Mouse (Mus musculus): ENCODE measurements around the gene Stag2. TPM values are rescaled to one million over a fixed set of nuclear protein-coding genes. Genes with fewer than 3 reads are reported as not detected.

The Stag2 gene
- polyA plus RNA-seq, 1 experiment from 2014 or later, result 31.1 TPM

DNA sequence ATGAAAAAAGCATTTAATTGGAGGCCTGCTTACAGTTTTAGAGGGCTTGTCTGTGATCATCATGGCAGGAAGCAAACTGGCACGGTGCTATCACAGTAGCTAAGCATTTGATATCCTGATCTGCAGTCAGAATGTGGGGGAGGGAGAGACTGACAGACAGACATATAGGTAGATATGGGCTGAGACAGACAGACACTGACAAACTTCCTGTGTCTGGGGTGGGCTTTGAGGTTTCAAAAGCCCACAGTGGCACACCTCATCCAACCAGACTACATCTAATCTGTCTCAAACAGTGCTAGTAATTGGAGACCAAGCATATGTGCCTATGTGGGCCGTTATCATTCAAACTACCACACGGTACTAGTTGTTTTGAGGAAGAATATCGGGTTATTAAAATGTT, 53.4 kb downstream of the Stag2 start:
- H3K9me3 ChIP-seq (replicated peaks; ENCODE audit: low read length), result no peaks in the 10 kb centered on the region
- no peak overlapping the region for H3K4me3 ChIP-seq (replicated peaks; ENCODE audit: low read depth, low read length)
- H3K36me3 ChIP-seq (ENCODE audit: insufficient read depth, low read length), result no peaks in the 10 kb centered on the region
- WGBS, result 90% methylated on average over 4 of the region's 4 CpGs
- no peak overlapping the region for H3K4me2 ChIP-seq (ENCODE audit: low read length)
- H3K27ac ChIP-seq, result no peak overlapping the region
- H3K27me3 ChIP-seq (ENCODE audit: insufficient read depth, low read length), result no peaks in the 10 kb centered on the region
- DNase-seq (ENCODE audit: low spot score) (no peak), ATAC-seq (replicated peaks; ENCODE audit: low FRiP score, low read depth) (no peak)
- no peak overlapping the region for H3K9ac ChIP-seq (ENCODE audit: low read depth, low read length)
- no peak for TF ChIP-seq CTCF (IDR thresholded peaks at IDR 0.05; ENCODE audit: low read depth)
- H3K4me1 ChIP-seq (replicated peaks; ENCODE audit: insufficient read depth, low read length), result no peaks in the 10 kb centered on the region

DNA sequence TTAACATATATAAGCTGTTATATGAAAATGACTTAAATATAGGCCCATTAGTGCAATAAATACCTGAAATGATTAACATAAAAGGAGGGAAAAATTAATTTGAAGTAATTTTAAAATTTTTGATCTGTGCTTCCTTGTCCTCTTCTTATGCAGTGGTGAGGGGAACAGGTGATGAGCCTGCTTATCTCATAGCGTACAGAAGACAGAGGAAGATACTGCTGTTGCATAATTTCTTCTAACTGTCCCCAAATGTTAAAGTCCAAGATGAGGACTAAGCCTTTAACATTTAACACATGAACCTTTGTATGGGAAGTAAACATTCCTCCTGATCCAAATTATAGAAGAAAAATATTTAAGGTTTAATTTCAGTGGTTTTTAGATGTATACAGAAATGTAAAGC, 66.6 kb downstream of the Stag2 start:
- Histone ChIP-seq H3K27me3 (ENCODE audit: insufficient read depth, low read length) (no peaks in the 10 kb centered on the region), H3K4me3 (replicated peaks; ENCODE audit: low read depth, low read length) (no peak overlapping the region), H3K27ac (no peak overlapping the region), H3K4me2 (ENCODE audit: low read length) (no peak overlapping the region), H3K9me3 (replicated peaks; ENCODE audit: low read length) (no peaks in the 10 kb centered on the region), H3K9ac (ENCODE audit: low read depth, low read length) (no peak overlapping the region), H3K4me1 (replicated peaks; ENCODE audit: insufficient read depth, low read length) (no peaks in the 10 kb centered on the region), H3K36me3 (ENCODE audit: insufficient read depth, low read length) (no peaks in the 10 kb centered on the region)
- DNase-seq (ENCODE audit: low spot score) (no peak), ATAC-seq (replicated peaks; ENCODE audit: low FRiP score, low read depth) (no peak)
- WGBS, result 85% methylated on average over 1 of the region's 1 CpGs
- no peak for TF ChIP-seq CTCF (IDR thresholded peaks at IDR 0.05; ENCODE audit: low read depth)

DNA sequence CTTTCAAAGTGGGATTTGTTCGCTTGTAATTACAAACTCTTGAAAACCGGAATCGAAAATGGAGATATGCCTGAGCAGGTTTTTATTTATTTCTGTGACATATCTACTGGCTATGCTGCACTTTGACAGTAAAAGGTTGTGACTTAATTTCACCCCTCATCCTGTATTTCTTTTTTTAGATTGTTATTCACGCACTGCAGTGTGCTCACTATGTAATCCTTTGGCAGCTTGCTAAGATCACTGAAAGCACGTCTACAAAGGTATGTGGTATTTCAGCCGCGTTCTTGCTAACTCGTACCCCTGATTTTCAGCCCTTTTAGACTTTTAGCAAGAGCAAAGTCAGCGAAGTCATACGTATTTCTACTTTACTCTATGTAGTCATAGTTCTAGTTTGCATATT, 101.2 kb downstream of the Stag2 start:
- DNase-seq (ENCODE audit: low spot score) (no peak), ATAC-seq (replicated peaks; ENCODE audit: low FRiP score, low read depth) (no peak)
- Histone ChIP-seq H3K9ac (ENCODE audit: low read depth, low read length) (no peak overlapping the region), H3K4me3 (replicated peaks; ENCODE audit: low read depth, low read length) (no peak overlapping the region), H3K4me2 (ENCODE audit: low read length) (no peak overlapping the region), H3K27ac (no peak overlapping the region), H3K9me3 (replicated peaks; ENCODE audit: low read length) (no peaks in the 10 kb centered on the region), H3K36me3 (ENCODE audit: insufficient read depth, low read length) (no peaks in the 10 kb centered on the region), H3K4me1 (replicated peaks; ENCODE audit: insufficient read depth, low read length) (no peaks in the 10 kb centered on the region), H3K27me3 (ENCODE audit: insufficient read depth, low read length) (no peaks in the 10 kb centered on the region)
- 88% methylated on average over 10 of the region's 10 CpGs for WGBS
- no peak for TF ChIP-seq CTCF (IDR thresholded peaks at IDR 0.05; ENCODE audit: low read depth)

DNA sequence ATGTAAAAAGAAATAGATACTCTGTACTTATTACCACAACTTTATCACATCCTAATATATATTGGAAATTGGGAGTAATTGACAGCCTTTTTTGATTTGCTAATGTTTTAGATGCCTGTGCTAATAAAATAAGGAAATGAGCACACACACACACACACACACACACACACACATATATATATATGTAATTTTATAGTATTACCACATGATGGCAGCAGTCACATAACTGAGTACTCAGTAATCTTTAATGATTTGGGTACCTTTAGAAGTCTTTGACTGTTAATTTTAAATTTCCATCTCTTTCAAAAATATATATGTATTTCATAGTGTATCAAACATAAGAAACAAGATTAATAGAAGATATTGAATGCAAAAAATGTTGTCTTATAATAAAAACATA, 123.6 kb downstream of the Stag2 start:
- DNase-seq (ENCODE audit: low spot score) (peak; percentile 49), ATAC-seq (replicated peaks; ENCODE audit: low FRiP score, low read depth) (no peak)

DNA sequence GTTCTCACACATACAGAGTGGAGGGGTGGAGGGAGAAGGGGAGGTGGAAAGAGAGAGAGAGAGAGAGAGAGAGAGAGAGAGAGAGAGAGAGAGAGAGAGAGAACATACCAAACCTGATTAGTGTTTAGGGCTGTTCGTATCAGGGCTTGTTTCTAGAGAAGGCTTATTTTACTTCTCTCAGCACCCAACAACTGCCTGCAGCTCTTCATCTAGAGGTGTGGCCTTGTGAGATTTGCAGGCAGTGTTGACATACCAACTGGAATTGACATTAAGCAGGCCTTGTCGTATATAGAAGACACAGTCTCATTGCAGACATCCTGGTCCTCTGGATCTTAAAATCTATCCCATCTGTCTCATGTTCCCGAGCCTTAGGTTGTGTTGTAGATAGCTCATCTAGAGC, 141.1 kb downstream of the Stag2 start:
- H3K36me3 ChIP-seq (ENCODE audit: insufficient read depth, low read length), result no peaks in the 10 kb centered on the region
- H3K9ac ChIP-seq (ENCODE audit: low read depth, low read length), result no peak overlapping the region
- no peak overlapping the region for H3K27ac ChIP-seq
- H3K4me1 ChIP-seq (replicated peaks; ENCODE audit: insufficient read depth, low read length), result no peaks in the 10 kb centered on the region
- TF ChIP-seq CTCF (IDR thresholded peaks at IDR 0.05; ENCODE audit: low read depth), result no peak
- WGBS, result 74% methylated on average over 3 of the region's 3 CpGs
- H3K27me3 ChIP-seq (ENCODE audit: insufficient read depth, low read length), result no peaks in the 10 kb centered on the region
- ATAC-seq (replicated peaks; ENCODE audit: low FRiP score, low read depth) (no peak), DNase-seq (ENCODE audit: low spot score) (no peak)
- H3K9me3 ChIP-seq (replicated peaks; ENCODE audit: low read length), result no peaks in the 10 kb centered on the region
- no peak overlapping the region for H3K4me2 ChIP-seq (ENCODE audit: low read length)
- H3K4me3 ChIP-seq (replicated peaks; ENCODE audit: low read depth, low read length), result no peak overlapping the region

More for the DNA sequence above, 123.6 kb downstream of the Stag2 start:
- no peak overlapping the region for H3K4me3 ChIP-seq (replicated peaks; ENCODE audit: low read depth, low read length)
- H3K9me3 ChIP-seq (replicated peaks; ENCODE audit: low read length), result no peaks in the 10 kb centered on the region
- no peaks in the 10 kb centered on the region for H3K4me1 ChIP-seq (replicated peaks; ENCODE audit: insufficient read depth, low read length)
- H3K27ac ChIP-seq, result no peak overlapping the region
- no peak overlapping the region for H3K9ac ChIP-seq (ENCODE audit: low read depth, low read length)
- H3K4me2 ChIP-seq (ENCODE audit: low read length), result no peak overlapping the region
- H3K27me3 ChIP-seq (ENCODE audit: insufficient read depth, low read length), result no peaks in the 10 kb centered on the region
- no peaks in the 10 kb centered on the region for H3K36me3 ChIP-seq (ENCODE audit: insufficient read depth, low read length)
- peak; percentile 47 for TF ChIP-seq CTCF (IDR thresholded peaks at IDR 0.05; ENCODE audit: low read depth)

DNA sequence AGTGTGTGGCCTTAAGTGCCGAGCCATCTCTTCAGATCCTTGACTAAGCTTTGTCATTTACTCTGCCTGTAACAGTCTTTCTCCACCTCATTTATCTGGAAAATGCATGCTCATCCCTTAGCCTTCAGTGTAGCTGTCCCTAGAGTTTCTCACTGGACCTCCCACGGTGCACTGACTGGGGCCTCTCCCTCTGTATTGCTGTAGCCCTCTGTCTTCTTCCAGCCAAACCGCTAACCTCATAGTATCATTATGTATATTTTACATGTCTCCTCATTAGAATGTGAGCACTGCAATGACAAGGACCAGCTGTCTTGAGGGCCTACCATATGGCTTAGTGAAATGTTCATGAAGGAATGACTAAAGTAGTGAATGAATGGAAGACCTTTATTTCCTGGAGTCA, 166.1 kb downstream of the Stag2 start:
- H3K9ac ChIP-seq (ENCODE audit: low read depth, low read length), result no peak overlapping the region
- H3K4me1 ChIP-seq (replicated peaks; ENCODE audit: insufficient read depth, low read length), result no peaks in the 10 kb centered on the region
- H3K4me3 ChIP-seq (replicated peaks; ENCODE audit: low read depth, low read length), result no peak overlapping the region
- ATAC-seq (replicated peaks; ENCODE audit: low FRiP score, low read depth) (no peak; the same call in 1 of the 2 replicates), DNase-seq (ENCODE audit: low spot score) (peak; percentile 34)
- H3K27ac ChIP-seq, result no peak overlapping the region
- 67% methylated on average over 3 of the region's 3 CpGs for WGBS
- no peak overlapping the region for H3K4me2 ChIP-seq (ENCODE audit: low read length)
- H3K36me3 ChIP-seq (ENCODE audit: insufficient read depth, low read length), result no peaks in the 10 kb centered on the region
- no peaks in the 10 kb centered on the region for H3K9me3 ChIP-seq (replicated peaks; ENCODE audit: low read length)
- no peak for TF ChIP-seq CTCF (IDR thresholded peaks at IDR 0.05; ENCODE audit: low read depth)
- H3K27me3 ChIP-seq (ENCODE audit: insufficient read depth, low read length), result no peaks in the 10 kb centered on the region

DNA sequence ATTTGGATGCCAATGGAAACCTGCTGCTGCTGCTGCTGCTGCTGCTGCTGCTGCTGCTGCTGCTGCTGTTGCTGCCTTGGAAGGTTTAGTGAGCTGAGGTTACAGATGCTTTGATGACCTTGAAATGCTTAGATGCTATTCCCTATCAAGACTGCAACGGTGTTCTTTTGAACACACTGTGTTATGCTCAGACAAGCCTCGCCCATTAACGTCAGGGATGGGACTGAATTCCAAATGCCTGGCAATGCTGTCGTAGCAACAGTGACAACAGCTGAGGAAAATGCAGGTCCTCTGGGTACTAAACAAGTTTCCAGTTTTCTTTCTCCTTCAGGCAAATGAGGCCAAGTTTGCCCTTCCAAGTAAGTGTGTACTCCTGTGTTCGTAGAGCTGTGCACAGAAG, 171.3 kb downstream of the Stag2 start:
- DNase-seq (ENCODE audit: low spot score), result no peak
- WGBS, result 66% methylated on average over 5 of the region's 5 CpGs
- Histone ChIP-seq H3K4me1 (replicated peaks; ENCODE audit: insufficient read depth, low read length) (no peaks in the 10 kb centered on the region), H3K4me2 (ENCODE audit: low read length) (no peak overlapping the region), H3K9ac (ENCODE audit: low read depth, low read length) (no peak overlapping the region), H3K36me3 (ENCODE audit: insufficient read depth, low read length) (no peaks in the 10 kb centered on the region), H3K27ac (no peak overlapping the region), H3K9me3 (replicated peaks; ENCODE audit: low read length) (no peaks in the 10 kb centered on the region), H3K4me3 (replicated peaks; ENCODE audit: low read depth, low read length) (no peak overlapping the region), H3K27me3 (ENCODE audit: insufficient read depth, low read length) (no peaks in the 10 kb centered on the region)
- no peak for ATAC-seq (replicated peaks; ENCODE audit: low FRiP score, low read depth)
- TF ChIP-seq CTCF (IDR thresholded peaks at IDR 0.05; ENCODE audit: low read depth), result no peak
